8 mouse cellular contexts compared by ENCODE assay signal in genomic region chr3:89998612-89999054, GRCm38 (mm10). TPM values are rescaled to one million over a fixed set of nuclear protein-coding genes. Genes with fewer than 3 reads are reported as not detected.
DNase-seq lines count a peak whose midpoint lies in the region; ATAC-seq and TF ChIP-seq lines count a peak whose summit lies in the region.

Hax1 (minus strand) TSS chr3:89998780.

- no peaks in the 10 kb centered on the region for H3K27me3 ChIP-seq in kidney, embryonic 14.5 days (ENCODE audit: control insufficient read depth, insufficient read depth, low read length)
- H3K27me3 ChIP-seq in limb, embryonic 15.5 days, result no peaks in the 10 kb centered on the region

- peak within 1 kb of the TSS; percentile 81 for H3K9ac ChIP-seq in kidney, embryonic 14.5 days (ENCODE audit: low read depth, low read length)
- H3K9ac ChIP-seq in limb, embryonic 15.5 days, result peak within 1 kb of the TSS; percentile 68

- peak within 1 kb of the TSS; percentile 78 for H3K27ac ChIP-seq in bone marrow macrophage, adult 2 months (ENCODE audit: insufficient read depth, low read depth, low read length)
- H3K27ac ChIP-seq in embryonic fibroblast, embryonic 13.5 days (ENCODE audit: insufficient read depth, low read length), result peak within 1 kb of the TSS; percentile 70
- H3K27ac ChIP-seq in kidney, embryonic 14.5 days (ENCODE audit: low read depth, low read length), result peak within 1 kb of the TSS; percentile 94
- H3K27ac ChIP-seq in limb, embryonic 15.5 days, result peak within 1 kb of the TSS; percentile 98

- H3K4me3 ChIP-seq in bone marrow macrophage, adult 2 months (ENCODE audit: insufficient read depth, low read length), result peak within 1 kb of the TSS; percentile 77
- H3K4me3 ChIP-seq in embryonic fibroblast, embryonic 13.5 days (ENCODE audit: insufficient read depth, low read length), result peak within 1 kb of the TSS; percentile 85
- H3K4me3 ChIP-seq in kidney, embryonic 14.5 days (ENCODE audit: low read length), result peak within 1 kb of the TSS; percentile 86
- H3K4me3 ChIP-seq in limb, embryonic 15.5 days, result peak within 1 kb of the TSS; percentile 64

- TF ChIP-seq CTCF in bone marrow macrophage, adult 2 months (IDR thresholded peaks at IDR 0.05; ENCODE audit: low read depth, low read length), result no peak
- TF ChIP-seq CTCF in embryonic fibroblast, embryonic 13.5 days (IDR thresholded peaks at IDR 0.05; ENCODE audit: borderline replicate concordance, insufficient read depth, low read length), result no peak

- no peaks in the 10 kb centered on the region for H3K9me3 ChIP-seq in kidney, embryonic 14.5 days (ENCODE audit: control insufficient read depth, low read length)
- H3K9me3 ChIP-seq in limb, embryonic 15.5 days, result no peaks in the 10 kb centered on the region

- peak within 1 kb of the TSS; percentile 81 for H3K4me2 ChIP-seq in kidney, embryonic 14.5 days (replicated peaks; ENCODE audit: low read depth, low read length)
- peak within 1 kb of the TSS; percentile 81 for H3K4me2 ChIP-seq in limb, embryonic 15.5 days

- DNase-seq in A20 (ENCODE audit: low read depth, low spot score), result peak; percentile 97
- peak; percentile 91 to 94 for DNase-seq in heart, adult 9 months (ENCODE audit: low spot score in 2 of 2)
- DNase-seq in monocyte, adult 2 months (ENCODE audit: low read depth in 1 of 2, low spot score in 2 of 2), result peak; percentile 52 to 84
- peak; percentile 89 to 91 for DNase-seq in spleen, postnatal 36 days (ENCODE audit: low spot score in 2 of 2)

- no peak for TF ChIP-seq POLR2A in bone marrow macrophage, adult 2 months (IDR thresholded peaks at IDR 0.05; ENCODE audit: borderline replicate concordance, low read depth, low read length)
- TF ChIP-seq POLR2A in embryonic fibroblast, embryonic 13.5 days (IDR thresholded peaks at IDR 0.05; ENCODE audit: low read depth, low read length), result peak; percentile 71

- H3K4me1 ChIP-seq in bone marrow macrophage, adult 2 months (ENCODE audit: control insufficient read depth, insufficient read depth, low read length), result peaks cover 22% of the 10 kb centered on the region
- peaks cover 7% of the 10 kb centered on the region for H3K4me1 ChIP-seq in embryonic fibroblast, embryonic 13.5 days (ENCODE audit: control insufficient read depth, insufficient read depth, low read length)
- no peaks in the 10 kb centered on the region for H3K4me1 ChIP-seq in kidney, embryonic 14.5 days (ENCODE audit: control insufficient read depth, insufficient read depth, low read length)
- H3K4me1 ChIP-seq in limb, embryonic 15.5 days, result peaks cover 21% of the 10 kb centered on the region

- peaks cover 59% of the 10 kb centered on the region for H3K36me3 ChIP-seq in kidney, embryonic 14.5 days (ENCODE audit: control insufficient read depth, insufficient read depth, low read length)
- H3K36me3 ChIP-seq in limb, embryonic 15.5 days, result peaks cover 44% of the 10 kb centered on the region

- ATAC-seq in kidney, embryonic 14.5 days (ENCODE audit: low FRiP score, low TSS enrichment), result peak; percentile 95
- peak; percentile 89 for ATAC-seq in limb, embryonic 15.5 days (ENCODE audit: insufficient number of reproducible peaks, low FRiP score, low TSS enrichment, low read depth)

- whole genome bisulfite sequencing in kidney, embryonic 14.5 days, result under 1% methylated on average over 26 of the region's 26 CpGs
- under 1% methylated on average over 26 of the region's 26 CpGs for WGBS in limb, embryonic 15.5 days

RNA-seq across cellular contexts. Expression of gene Hax1, which starts in this region (rescaled TPM):
- 96.5 and 113 TPM in 2 replicates for polyA plus RNA-seq in bone marrow macrophage, adult 2 months (2012; ENCODE audit: insufficient read depth, insufficient read length, missing spikeins)
- polyA plus RNA-seq in embryonic fibroblast, embryonic 13.5 days (2011; ENCODE audit: insufficient read length, low read depth, missing spikeins), result 132 and 163 TPM in 2 replicates
- 166 and 188 TPM in 2 replicates for polyA plus RNA-seq in kidney, embryonic 14.5 days (2014; fragmentation: Nextera tagmentation; extraction: Ambion mirVana)
- 143 and 146 TPM in 2 replicates for polyA plus RNA-seq in limb, embryonic 15.5 days (2015; fragmentation: Nextera tagmentation; extraction: Ambion mirVana)

Comparison
In these comparisons a context has a peak if more than half of its experiments do, and no peak if none do; other contexts are left out.
1. Peak in every context shown above with its lines: DNase-seq, ATAC-seq, H3K4me3 ChIP-seq and H3K27ac ChIP-seq.